Comparison of ENCODE assay signal across 8 mouse cellular contexts in genomic region chr17:35233114-35233980, GRCm38 (mm10). TPM values are rescaled to one million over a fixed set of nuclear protein-coding genes. Genes with fewer than 3 reads are reported as not detected.
DNase-seq lines count a peak whose midpoint lies in the region; ATAC-seq lines count a peak whose summit lies in the region.

Gene Atp6v1g2, plus strand, starts transcription at chr17:35233660.

- DNase-seq in cerebellum, adult 11-12 months: peak; percentile 43
- DNase-seq in cerebellum, adult 18-20 months: no peak
- DNase-seq in ovary, adult 18-20 months (ENCODE audit: low spot score): peak; percentile 53
- no peak for DNase-seq in ovary, postnatal 14 days (ENCODE audit: low spot score)
- DNase-seq in hindbrain, embryonic 10.5 days (ENCODE audit: low spot score): no peak
- DNase-seq in yolk sac, embryonic 10.5 days (ENCODE audit: low spot score): no peak

- H3K9me3 ChIP-seq in hindbrain, embryonic 10.5 days: no peaks in the 10 kb centered on the region
- no peaks in the 10 kb centered on the region for H3K9me3 ChIP-seq in limb, embryonic 12.5 days
- H3K9me3 ChIP-seq in stomach, embryonic 15.5 days: no peaks in the 10 kb centered on the region

- H3K36me3 ChIP-seq in hindbrain, embryonic 10.5 days: peaks cover 49% of the 10 kb centered on the region
- peaks cover 41% of the 10 kb centered on the region for H3K36me3 ChIP-seq in limb, embryonic 12.5 days
- peaks cover 13% of the 10 kb centered on the region for H3K36me3 ChIP-seq in stomach, embryonic 15.5 days

- H3K27me3 ChIP-seq in hindbrain, embryonic 10.5 days (ENCODE audit: insufficient read depth, poor library complexity, severe bottlenecking): no peaks in the 10 kb centered on the region
- no peaks in the 10 kb centered on the region for H3K27me3 ChIP-seq in limb, embryonic 12.5 days
- no peaks in the 10 kb centered on the region for H3K27me3 ChIP-seq in stomach, embryonic 15.5 days (replicated peaks)

- peak within 1 kb of the TSS; percentile 74 for H3K4me3 ChIP-seq in hindbrain, embryonic 10.5 days
- H3K4me3 ChIP-seq in limb, embryonic 12.5 days (replicated peaks): peak within 1 kb of the TSS; percentile 65
- peak within 1 kb of the TSS; percentile 58; the same call in 1 of the 2 replicates for H3K4me3 ChIP-seq in stomach, embryonic 15.5 days (replicated peaks)

- ATAC-seq in limb, embryonic 12.5 days (ENCODE audit: insufficient number of reproducible peaks, insufficient read depth, low FRiP score, low TSS enrichment, low read depth): no peak; the same call in 1 of the 2 replicates
- ATAC-seq in stomach, embryonic 15.5 days (ENCODE audit: insufficient read depth, low FRiP score, low read depth): no peak

- 88% methylated on average over 18 of the region's 18 CpGs for WGBS in hindbrain, embryonic 10.5 days
- 80% methylated on average over 18 of the region's 18 CpGs for WGBS in limb, embryonic 12.5 days
- WGBS in stomach, embryonic 15.5 days: 38% methylated on average over 18 of the region's 18 CpGs

- peak within 1 kb of the TSS; percentile 89; the same call in 1 of the 2 replicates for H3K9ac ChIP-seq in limb, embryonic 12.5 days (replicated peaks)
- peak within 1 kb of the TSS; percentile 22; the same call in 1 of the 2 replicates for H3K9ac ChIP-seq in stomach, embryonic 15.5 days

- H3K4me1 ChIP-seq in hindbrain, embryonic 10.5 days (replicated peaks): peaks cover 39% of the 10 kb centered on the region
- H3K4me1 ChIP-seq in limb, embryonic 12.5 days (replicated peaks): peaks cover 20% of the 10 kb centered on the region
- peaks cover 39% of the 10 kb centered on the region for H3K4me1 ChIP-seq in stomach, embryonic 15.5 days

- H3K4me2 ChIP-seq in limb, embryonic 12.5 days: peak within 1 kb of the TSS; percentile 84
- H3K4me2 ChIP-seq in stomach, embryonic 15.5 days: peak within 1 kb of the TSS; percentile 79

- peak within 1 kb of the TSS; percentile 98; the same call in 1 of the 2 replicates for H3K27ac ChIP-seq in hindbrain, embryonic 10.5 days
- H3K27ac ChIP-seq in limb, embryonic 12.5 days: peak within 1 kb of the TSS; percentile 97
- H3K27ac ChIP-seq in stomach, embryonic 15.5 days: peak within 1 kb of the TSS; percentile 95

RNA-seq across cellular contexts. Expression of gene Atp6v1g2, which starts in this region (rescaled TPM):
- 7.6 and 12.9 TPM in 2 replicates for polyA plus RNA-seq in hindbrain, embryonic 10.5 days (2016; fragmentation: Nextera tagmentation; extraction: Ambion mirVana)
- 4.3 and 4.8 TPM in 2 replicates for polyA plus RNA-seq in limb, embryonic 12.5 days (2016; fragmentation: Nextera tagmentation; extraction: Ambion mirVana)
- polyA plus RNA-seq in stomach, embryonic 15.5 days (2015; fragmentation: Nextera tagmentation; extraction: Ambion mirVana): 5.1 and 5.9 TPM in 2 replicates

Comparison
In these comparisons a context has a peak if more than half of its experiments do, and no peak if none do; other contexts are left out.
1. DNase-seq: peak in cerebellum, adult 11-12 months (single experiment) and ovary, adult 18-20 months (single experiment); none in cerebellum, adult 18-20 months (0 of 2), ovary, postnatal 14 days (single experiment), hindbrain, embryonic 10.5 days (single experiment) and yolk sac, embryonic 10.5 days (single experiment).
2. Peak in every context shown above with its lines, with median percentiles within 50 percentile points of each other: H3K27ac ChIP-seq and H3K4me3 ChIP-seq.